Mouse (Mus musculus) intestine, embryonic 16.5 days (tissue): ENCODE results near the gene Rpl22l1. TPM values are rescaled to one million over a fixed set of nuclear protein-coding genes. Genes with fewer than 3 reads are reported as not detected.

ENCODE experiments used
- ATAC-seq: fragments of 200-750 bp; cut with Nextera tagmentation; 2 replicates; pipeline ENCODE4 v1.8.0; 2017; ENCODE audit warnings: moderate TSS enrichment, moderate library complexity
- H3K27ac ChIP-seq: fragments of 300-500 bp; sonication (generic); 2 replicates; pipeline ENCODE4 v1.5.1; 2014; ENCODE audit warnings: mild to moderate bottlenecking, low read length
- H3K27me3 ChIP-seq: fragments of 300-500 bp; sonication (generic); replicated peaks from 2 replicates; pipeline ENCODE4 v1.6.1; 2014; ENCODE audit warnings: low read length, control low read depth, mixed read lengths; ENCODE audit not compliant: control insufficient read depth, insufficient read depth
- H3K36me3 ChIP-seq: fragments of 300-500 bp; sonication (generic); 2 replicates; pipeline ENCODE4 v1.6.1; 2014; ENCODE audit warnings: low read length, control low read depth; ENCODE audit not compliant: control insufficient read depth, insufficient read depth
- H3K4me1 ChIP-seq: fragments of 300-500 bp; sonication (generic); 2 replicates; pipeline ENCODE4 v1.6.1; 2014; ENCODE audit warnings: low read length, control low read depth, mixed read lengths; ENCODE audit not compliant: control insufficient read depth, insufficient read depth
- H3K4me2 ChIP-seq: fragments of 300-500 bp; sonication (generic); 2 replicates; pipeline ENCODE4 v1.6.1; 2014; ENCODE audit warnings: low read depth, low read length, control low read depth
- H3K4me3 ChIP-seq: fragments of 300-500 bp; sonication (generic); 2 replicates; pipeline ENCODE4 v1.5.1; 2014; ENCODE audit warnings: mild to moderate bottlenecking, low read length
- H3K9ac ChIP-seq: fragments of 300-500 bp; sonication (generic); 2 replicates; pipeline ENCODE4 v1.6.1; 2014; ENCODE audit warnings: low read depth, low read length
- H3K9me3 ChIP-seq: fragments of 300-500 bp; sonication (generic); 2 replicates; pipeline ENCODE4 v1.6.1; 2016; ENCODE audit warnings: low read length, control low read depth; ENCODE audit not compliant: control insufficient read depth
- whole genome bisulfite sequencing: fragments of 180-500 bp; shearing (Covaris S2); extraction: QIAGEN DNeasy Blood & Tissue Kit; methylation state at CpG from one replicate; pipeline ENCODE4 v1.1.7; 2014; 5-methylcytosine and 5-hydroxymethylcytosine counted together
- polyA plus RNA-seq: library from polyadenylated mRNA; unstranded; fragments of >200 nt; fragmentation: Nextera tagmentation; extraction: Ambion mirVana; gene quantifications from 2 replicates; pipeline ENCODE4 v1.2.1, GENCODE M21; 2015

The Rpl22l1 gene
- polyA plus RNA-seq, 1 experiment from 2014 or later: 343 TPM

- Histone ChIP-seq H3K4me1 (0 out of 2 replicates have a peak, but pooled peaks cover 4% of the 10 kb centered on the region), H3K27ac (no peak overlapping the region), H3K36me3 (no peaks in the 10 kb centered on the region), H3K9ac (no peak overlapping the region), H3K4me3 (peak overlapping the region; percentile 73; the same call in 1 of the 2 replicates), H3K9me3 (no peaks in the 10 kb centered on the region), H3K4me2 (peak overlapping the region; percentile 99), H3K27me3 (no peaks in the 10 kb centered on the region)
- 75% methylated on average over 9 of the region's 9 CpGs for WGBS
- peak; percentile 21 for ATAC-seq
These were observed 24.7 kb upstream of the Rpl22l1 start for GRCm38 (mm10) chr3:28780511-28780910.

- H3K27me3 ChIP-seq: no peaks in the 10 kb centered on the region
- no peak within 1 kb of the TSS for H3K27ac ChIP-seq
- H3K9me3 ChIP-seq: no peaks in the 10 kb centered on the region
- H3K4me1 ChIP-seq: 0 out of 2 replicates have a peak, but pooled peaks cover 4% of the 10 kb centered on the region
- peak; percentile 99 for ATAC-seq
- WGBS: 2% methylated on average over 44 of the region's 46 CpGs
- peak within 1 kb of the TSS; percentile 78 for H3K9ac ChIP-seq
- H3K4me3 ChIP-seq: peak within 1 kb of the TSS; percentile 73
- no peaks in the 10 kb centered on the region for H3K36me3 ChIP-seq
- peak within 1 kb of the TSS; percentile 99 for H3K4me2 ChIP-seq
These were observed 24.2 kb upstream of the Rpl22l1 start, which contains the start of gene Eif5a2 for GRCm38 (mm10) chr3:28780994-28781393. Gene Eif5a2 (plus strand): TSS chr3:28781276.

DNA sequence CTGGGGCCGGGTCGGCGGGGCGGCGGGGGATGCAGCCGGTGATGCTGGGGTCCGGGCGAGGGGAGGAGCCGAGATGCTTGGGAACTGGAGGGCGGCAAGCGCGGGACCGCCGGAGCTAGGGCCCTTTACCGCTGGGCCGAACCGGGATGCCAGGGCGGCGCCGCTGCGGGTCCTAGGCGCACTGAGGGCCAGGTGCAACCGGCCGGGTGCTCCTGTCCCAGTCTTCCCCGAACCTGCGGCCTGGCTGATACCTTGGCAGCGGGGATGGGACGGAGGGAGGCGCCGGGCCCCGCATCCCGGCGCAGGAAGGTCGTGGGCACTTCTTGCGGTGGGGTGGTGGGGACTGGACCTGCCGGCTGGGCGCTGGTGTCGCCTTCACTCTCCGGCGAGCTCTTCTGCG is 23.8 kb upstream of the Rpl22l1 start:
- H3K4me1 ChIP-seq: 0 out of 2 replicates have a peak, but pooled peaks cover 4% of the 10 kb centered on the region
- peak overlapping the region; percentile 99 for H3K4me2 ChIP-seq
- H3K9me3 ChIP-seq: no peaks in the 10 kb centered on the region
- peak overlapping the region; percentile 73 for H3K4me3 ChIP-seq
- no peaks in the 10 kb centered on the region for H3K36me3 ChIP-seq
- ATAC-seq: no peak; the same call in 1 of the 2 replicates
- WGBS: under 1% methylated on average over 40 of the region's 41 CpGs
- peak overlapping the region; percentile 78 for H3K9ac ChIP-seq
- no peaks in the 10 kb centered on the region for H3K27me3 ChIP-seq
- H3K27ac ChIP-seq: no peak overlapping the region

GRCm38 (mm10) chr3:28781848-28782247 is 23.4 kb upstream of the Rpl22l1 start:
- H3K4me2 ChIP-seq: peak overlapping the region; percentile 99
- 25% methylated on average over 14 of the region's 14 CpGs for WGBS
- no peak for ATAC-seq

GRCm38 (mm10) chr3:28784176-28784575 is 21.1 kb upstream of the Rpl22l1 start:
- no peaks in the 10 kb centered on the region for H3K9me3 ChIP-seq
- WGBS: 72% methylated on average over 2 of the region's 2 CpGs
- no peaks in the 10 kb centered on the region for H3K27me3 ChIP-seq
- no peak overlapping the region for H3K4me3 ChIP-seq
- H3K4me2 ChIP-seq: no peak overlapping the region
- no peak overlapping the region for H3K9ac ChIP-seq
- H3K27ac ChIP-seq: no peak overlapping the region
- ATAC-seq: no peak
- H3K4me1 ChIP-seq: 0 out of 2 replicates have a peak, but pooled peaks cover 4% of the 10 kb centered on the region
- no peaks in the 10 kb centered on the region for H3K36me3 ChIP-seq

More at GRCm38 (mm10) chr3:28781848-28782247, 23.4 kb upstream of the Rpl22l1 start:
- Histone ChIP-seq H3K36me3 (no peaks in the 10 kb centered on the region), H3K9me3 (no peaks in the 10 kb centered on the region), H3K27ac (no peak overlapping the region), H3K27me3 (no peaks in the 10 kb centered on the region), H3K4me1 (0 out of 2 replicates have a peak, but pooled peaks cover 4% of the 10 kb centered on the region), H3K4me3 (peak overlapping the region; percentile 73), H3K9ac (peak overlapping the region; percentile 78)

DNA sequence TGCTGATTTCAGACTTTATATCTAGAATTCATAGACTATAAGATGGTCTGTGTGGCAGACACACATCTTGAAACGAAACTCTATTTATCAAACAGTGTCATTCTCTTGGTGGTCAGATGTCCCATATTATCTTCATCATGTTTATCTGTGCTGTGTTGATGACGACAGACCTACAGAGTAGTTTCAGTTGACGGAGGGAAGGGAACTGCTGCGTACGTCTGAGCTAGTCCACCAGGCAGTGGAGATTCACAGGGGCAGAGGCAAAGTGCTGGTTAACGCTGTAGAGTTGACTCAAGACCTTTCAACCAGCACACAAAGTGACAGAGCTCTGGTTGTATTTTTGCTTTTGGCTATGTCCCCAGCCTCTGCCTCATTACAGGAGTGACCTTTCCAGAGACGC is 10.4 kb upstream of the Rpl22l1 start:
- Histone ChIP-seq H3K4me2 (no peak overlapping the region), H3K9me3 (no peaks in the 10 kb centered on the region), H3K27me3 (no peaks in the 10 kb centered on the region), H3K27ac (no peak overlapping the region), H3K9ac (no peak overlapping the region), H3K36me3 (no peaks in the 10 kb centered on the region), H3K4me1 (no peaks in the 10 kb centered on the region), H3K4me3 (no peak overlapping the region)
- 81% methylated on average over 7 of the region's 7 CpGs for WGBS
- no peak for ATAC-seq

- no peak overlapping the region for H3K27ac ChIP-seq
- peaks cover 7% of the 10 kb centered on the region; the same call in 1 of the 2 replicates for H3K36me3 ChIP-seq
- H3K9me3 ChIP-seq: no peaks in the 10 kb centered on the region
- 87% methylated on average over 4 of the region's 4 CpGs for WGBS
- H3K4me1 ChIP-seq: no peaks in the 10 kb centered on the region
- H3K4me2 ChIP-seq: no peak overlapping the region
- no peak overlapping the region for H3K4me3 ChIP-seq
- H3K9ac ChIP-seq: no peak overlapping the region
- no peak for ATAC-seq
- H3K27me3 ChIP-seq: no peaks in the 10 kb centered on the region
These were observed 2.9 kb downstream of the Rpl22l1 start for GRCm38 (mm10) chr3:28808039-28808643.

DNA sequence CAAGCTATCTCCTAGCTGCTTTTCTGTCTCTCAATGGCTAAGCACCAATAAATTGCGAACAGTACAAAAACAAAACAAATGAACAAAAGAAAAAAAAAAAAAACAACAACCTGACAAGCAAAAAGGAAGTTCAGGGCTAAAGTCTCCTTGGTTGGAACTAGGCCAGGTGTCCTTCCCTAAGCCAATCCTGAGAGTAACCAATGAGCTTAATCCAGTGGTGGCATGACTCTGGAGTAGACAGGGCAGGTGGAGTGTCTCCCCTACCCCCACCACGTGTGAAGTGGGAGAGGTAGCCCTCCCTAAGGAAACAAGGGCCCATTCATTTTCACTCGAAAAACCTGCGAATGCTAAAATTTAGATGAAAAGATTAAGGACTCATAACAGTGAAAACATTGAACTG is 6.2 kb downstream of the Rpl22l1 start:
- no peaks in the 10 kb centered on the region for H3K9me3 ChIP-seq
- 75% methylated on average over 4 of the region's 4 CpGs for WGBS
- H3K27me3 ChIP-seq: no peaks in the 10 kb centered on the region
- H3K4me1 ChIP-seq: no peaks in the 10 kb centered on the region
- no peak overlapping the region for H3K27ac ChIP-seq
- no peak overlapping the region for H3K9ac ChIP-seq
- no peak for ATAC-seq
- no peak overlapping the region for H3K4me3 ChIP-seq
- no peak overlapping the region for H3K4me2 ChIP-seq
- peaks cover 7% of the 10 kb centered on the region; the same call in 1 of the 2 replicates for H3K36me3 ChIP-seq

GRCm38 (mm10) chr3:28814361-28814760 is 9.1 kb downstream of the Rpl22l1 start:
- Histone ChIP-seq H3K27ac (no peak overlapping the region), H3K27me3 (no peaks in the 10 kb centered on the region), H3K36me3 (no peaks in the 10 kb centered on the region), H3K4me3 (no peak overlapping the region), H3K4me2 (no peak overlapping the region), H3K4me1 (no peaks in the 10 kb centered on the region), H3K9ac (no peak overlapping the region), H3K9me3 (no peaks in the 10 kb centered on the region)
- 9% methylated on average over 4 of the region's 4 CpGs for WGBS
- ATAC-seq: no peak
